Mouse (Mus musculus): ENCODE data around the gene Rdh5.

GRCm38 (mm10) chr10:128891296-128892094, 31.2 kb downstream of the Rdh5 start, which contains the start of gene Gdf11:
- TF ChIP-seq CTCF (IDR thresholded peaks at IDR 0.05; ENCODE audit: extremely low read depth, insufficient read depth, low read length) (no peak), POLR2A (IDR thresholded peaks at IDR 0.05; ENCODE audit: extremely low read depth, insufficient read depth, low read length) (no peak)
